Mouse (Mus musculus) kidney, postnatal 0 days (tissue): ENCODE data around the gene Napb. TPM values are rescaled to one million over a fixed set of nuclear protein-coding genes. Genes with fewer than 3 reads are reported as not detected.

Experiments
- ATAC-seq: fragments of 200-750 bp; cut with Nextera tagmentation; replicated peaks from 2 replicates; pipeline ENCODE4 v1.8.0; 2017; ENCODE audit warnings: low read depth, moderate number of reproducible peaks, moderate TSS enrichment, moderate library complexity; ENCODE audit not compliant: low FRiP score
- DNase-seq: peaks from one replicate; pipeline ENCODE4 v3.0.0-alpha.2; 2016; ENCODE audit warnings: low spot score
- H3K27ac ChIP-seq: fragments of 300-500 bp; sonication (generic); 2 replicates; pipeline ENCODE4 v1.5.1; 2014; ENCODE audit warnings: mild to moderate bottlenecking
- H3K27me3 ChIP-seq: fragments of 300-500 bp; sonication (generic); 2 replicates; pipeline ENCODE4 v1.6.1; 2014; ENCODE audit warnings: low read length, mixed read lengths; ENCODE audit not compliant: insufficient read depth
- H3K36me3 ChIP-seq: fragments of 300-500 bp; sonication (generic); 2 replicates; pipeline ENCODE4 v1.6.1; 2014; ENCODE audit warnings: low read length, mixed read lengths; ENCODE audit not compliant: insufficient read depth
- H3K4me1 ChIP-seq: fragments of 300-500 bp; sonication (generic); replicated peaks from 2 replicates; pipeline ENCODE4 v1.6.1; 2014; ENCODE audit warnings: antibody characterized with exemption, low read length, mixed read lengths; ENCODE audit not compliant: insufficient read depth
- H3K4me2 ChIP-seq: fragments of 300-500 bp; sonication (generic); 2 replicates; pipeline ENCODE4 v1.6.1; 2014; ENCODE audit warnings: mild to moderate bottlenecking, low read length, moderate library complexity, mixed read lengths
- H3K4me3 ChIP-seq: fragments of 300-500 bp; sonication (generic); replicated peaks from 2 replicates; pipeline ENCODE4 v1.5.1; 2014; ENCODE audit warnings: low read depth, low read length
- H3K9ac ChIP-seq: fragments of 300-500 bp; sonication (generic); 2 replicates; pipeline ENCODE4 v1.6.1; 2014; ENCODE audit warnings: low read depth, low read length
- H3K9me3 ChIP-seq: fragments of 300-500 bp; sonication (generic); replicated peaks from 2 replicates; pipeline ENCODE4 v1.6.1; 2016; ENCODE audit warnings: low read length, inconsistent platforms, mixed read lengths
- CTCF ChIP-seq: IDR thresholded peaks from 2 replicates; pipeline ENCODE4 v1.5.1; 2016; ENCODE audit warnings: antibody characterized with exemption, low read depth, mild to moderate bottlenecking, moderate library complexity
- WGBS: fragments of 180-500 bp; shearing (Covaris S2); extraction: QIAGEN DNeasy Blood & Tissue Kit; methylation state at CpG from one replicate; pipeline ENCODE4 v1.1.7; 2014; 5-methylcytosine and 5-hydroxymethylcytosine counted together
- polyA plus RNA-seq: library from polyadenylated mRNA; unstranded; fragments of >200 nt; fragmentation: Nextera tagmentation; extraction: Ambion mirVana; gene quantifications from 2 replicates; pipeline ENCODE4 v1.2.1, GENCODE M21; 2015

The Napb gene
- polyA plus RNA-seq, 1 experiment from 2014 or later: 1.4 TPM

DNA sequence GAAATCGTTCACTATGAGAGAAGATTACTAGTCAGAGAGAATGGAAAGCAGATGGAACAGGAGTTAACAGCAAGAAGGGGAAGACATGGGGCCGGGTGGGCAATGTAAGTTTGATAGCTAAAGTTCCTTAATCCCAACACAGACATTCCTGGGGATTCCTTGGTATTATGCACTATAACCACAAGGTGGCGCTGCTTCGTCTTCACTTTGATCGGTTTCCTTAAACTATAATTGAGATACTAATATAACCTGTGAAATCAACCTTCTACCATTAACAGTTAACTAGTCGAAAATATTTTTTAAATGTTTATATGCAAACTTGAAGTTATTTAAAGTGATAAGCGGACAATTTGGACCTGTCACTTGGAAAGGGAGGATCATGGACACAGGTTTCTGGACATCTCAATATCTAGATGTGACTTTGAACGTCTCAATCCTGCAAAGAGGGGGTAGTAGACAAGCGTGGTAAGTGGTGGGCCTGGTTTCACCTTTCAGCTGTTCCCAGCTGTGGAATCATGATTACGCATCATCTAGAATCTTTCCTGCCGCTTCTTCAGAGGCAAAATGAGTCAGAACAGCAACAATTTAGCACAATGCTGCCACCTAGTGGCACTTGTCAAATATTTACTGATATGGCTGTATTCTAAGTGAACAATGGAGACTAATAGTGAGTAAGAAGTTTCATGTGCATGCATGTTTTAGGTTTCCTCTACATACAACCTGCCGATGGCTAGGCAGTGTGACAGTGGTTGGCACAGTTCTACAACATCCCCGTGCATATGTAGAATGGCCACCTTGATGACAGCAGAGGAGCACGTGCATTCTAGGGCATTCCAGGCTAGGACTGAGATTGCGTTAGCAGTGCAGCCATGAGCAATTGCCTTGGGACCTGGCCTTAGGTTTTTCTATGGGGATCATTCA lies 19.9 kb upstream of the Napb start:
- no peak overlapping the region for H3K9ac ChIP-seq
- no peaks in the 10 kb centered on the region for H3K4me1 ChIP-seq
- WGBS: 17% methylated on average over 15 of the region's 15 CpGs
- H3K27ac ChIP-seq: no peak overlapping the region
- DNase-seq (peak; percentile 88), ATAC-seq (peak; percentile 84)
- H3K9me3 ChIP-seq: no peaks in the 10 kb centered on the region
- peak overlapping the region; percentile 54 for H3K4me2 ChIP-seq
- peak; percentile 77 for TF ChIP-seq CTCF
- no peaks in the 10 kb centered on the region for H3K27me3 ChIP-seq
- no peak overlapping the region for H3K4me3 ChIP-seq
- H3K36me3 ChIP-seq: no peaks in the 10 kb centered on the region

DNA sequence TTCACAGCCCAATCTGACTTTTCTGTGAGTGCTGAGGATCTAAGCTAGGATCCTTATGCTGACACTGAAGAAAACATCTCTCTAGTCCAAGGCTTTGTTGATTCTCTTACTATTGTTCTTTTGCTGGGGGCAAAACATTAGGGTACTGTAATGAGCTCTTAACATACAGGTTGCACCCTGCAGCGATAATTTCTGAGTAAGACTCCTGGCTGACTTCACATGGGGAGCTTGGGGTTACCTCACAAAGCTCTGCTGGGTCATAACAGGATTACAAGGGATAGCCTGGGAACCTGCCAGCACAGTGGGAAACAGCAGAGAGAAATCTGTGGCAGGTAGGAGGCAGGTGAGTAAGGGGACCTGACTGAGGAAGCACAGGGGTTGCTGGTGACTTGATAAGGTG lies 17.8 kb upstream of the Napb start, which contains the start of gene Cstl1:
Gene Cstl1 (plus strand): TSS at position 301 of the 400 bp plus-strand sequence.
- no peak within 1 kb of the TSS for H3K4me2 ChIP-seq
- H3K4me1 ChIP-seq: no peaks in the 10 kb centered on the region
- no peak within 1 kb of the TSS for H3K9ac ChIP-seq
- H3K27ac ChIP-seq: no peak within 1 kb of the TSS
- no peaks in the 10 kb centered on the region for H3K36me3 ChIP-seq
- no peak for DNase-seq
- TF ChIP-seq CTCF: no peak
- no peaks in the 10 kb centered on the region for H3K27me3 ChIP-seq
- no peak within 1 kb of the TSS for H3K4me3 ChIP-seq
- ATAC-seq: no peak
- no peaks in the 10 kb centered on the region for H3K9me3 ChIP-seq
- 85% methylated on average over 1 of the region's 1 CpGs for WGBS

DNA sequence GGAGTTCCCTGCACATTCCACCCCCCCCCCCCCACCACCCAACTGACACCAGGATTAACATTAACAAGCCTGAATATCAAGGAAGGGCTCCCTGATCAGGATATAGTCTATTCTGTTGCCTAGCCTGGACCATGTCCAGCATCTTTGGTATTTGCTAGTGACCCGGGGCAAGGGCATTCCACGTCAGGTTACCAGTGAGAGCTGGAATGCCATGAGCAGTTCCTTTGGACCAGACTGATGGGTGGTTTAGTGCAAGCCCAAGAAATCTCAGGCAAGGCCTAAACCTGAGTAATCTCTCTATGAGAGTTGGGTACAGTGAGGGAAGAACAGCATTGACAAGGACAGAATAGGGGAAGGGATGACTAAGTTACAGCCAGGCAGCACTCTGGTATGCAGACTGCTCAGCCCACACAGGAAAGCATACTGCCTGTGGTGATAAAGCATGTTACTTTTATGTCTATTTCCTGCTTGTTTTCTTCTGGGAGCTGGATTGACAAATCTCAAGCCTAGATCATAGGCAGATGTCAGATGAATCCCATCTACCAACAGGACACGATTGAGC lies 11.7 kb upstream of the Napb start:
- 69% methylated on average over 3 of the region's 3 CpGs for WGBS
- Histone ChIP-seq H3K9ac (no peak overlapping the region), H3K27me3 (no peaks in the 10 kb centered on the region), H3K27ac (no peak overlapping the region), H3K4me1 (no peaks in the 10 kb centered on the region), H3K9me3 (no peaks in the 10 kb centered on the region), H3K4me3 (no peak overlapping the region), H3K36me3 (no peaks in the 10 kb centered on the region), H3K4me2 (no peak overlapping the region)
- TF ChIP-seq CTCF: no peak
- DNase-seq (no peak), ATAC-seq (no peak)

DNA sequence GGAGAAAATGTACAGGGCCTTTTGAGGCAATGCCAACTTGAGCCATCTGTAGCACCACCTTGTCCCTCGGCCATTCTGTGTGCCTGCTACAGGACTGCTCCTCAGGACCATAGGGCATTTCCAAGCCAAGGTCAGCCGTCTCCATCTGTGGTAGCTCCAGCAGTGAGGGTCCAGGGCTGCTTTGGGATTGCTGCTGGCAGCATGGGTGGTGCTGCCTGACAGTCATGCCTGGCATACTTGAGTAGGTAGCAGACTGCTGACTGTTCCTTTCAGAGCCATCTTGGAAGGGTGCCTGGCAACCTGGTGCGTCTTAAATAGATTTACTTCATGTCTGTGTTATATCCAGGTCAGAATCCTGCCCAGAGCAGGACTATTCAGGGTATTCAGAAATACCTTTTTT lies 10.7 kb upstream of the Napb start:
- H3K9ac ChIP-seq: no peak overlapping the region
- WGBS: 80% methylated on average over 3 of the region's 3 CpGs
- no peak overlapping the region for H3K4me2 ChIP-seq
- ATAC-seq: no peak
- no peak overlapping the region for H3K4me3 ChIP-seq
- H3K27me3 ChIP-seq: no peaks in the 10 kb centered on the region
- no peaks in the 10 kb centered on the region for H3K4me1 ChIP-seq
- no peaks in the 10 kb centered on the region for H3K36me3 ChIP-seq
- TF ChIP-seq CTCF: no peak
- no peak for DNase-seq
- H3K27ac ChIP-seq: no peak overlapping the region
- no peaks in the 10 kb centered on the region for H3K9me3 ChIP-seq

DNA sequence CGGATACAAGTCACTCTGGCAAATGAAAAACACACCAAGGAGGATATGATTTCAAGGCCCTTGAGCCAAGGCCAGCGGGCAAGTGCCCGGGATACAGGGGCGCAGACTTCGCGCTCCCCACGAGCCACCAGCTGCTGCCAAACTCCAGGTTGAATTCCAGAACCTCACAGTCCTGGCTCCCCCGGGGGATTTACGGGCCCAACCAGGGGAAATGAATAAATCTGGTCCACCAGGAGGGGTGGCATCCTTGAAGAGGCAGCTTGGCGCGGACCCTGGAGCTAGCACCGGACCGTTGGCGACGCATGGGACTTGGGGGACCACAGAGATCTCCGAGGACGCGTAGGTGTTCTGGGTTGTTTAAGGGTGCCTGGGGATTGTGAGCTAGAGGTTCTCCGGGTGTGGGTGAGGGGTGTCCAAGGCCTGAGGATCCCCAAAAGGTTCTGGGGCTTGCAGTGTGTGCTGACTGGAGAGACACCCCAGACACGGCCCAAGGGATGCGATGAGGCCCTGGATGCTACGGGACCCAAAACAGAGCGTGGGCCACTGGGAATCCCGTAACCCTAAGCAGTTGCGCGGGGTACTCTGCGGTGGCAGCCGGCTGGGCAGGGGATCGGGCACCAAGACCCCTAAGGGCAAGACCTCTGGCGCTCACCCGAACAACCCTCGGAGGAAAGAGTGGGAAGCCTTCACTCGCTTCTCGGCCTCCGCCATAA lies 497 bp downstream of the Napb start:
- TF ChIP-seq CTCF: no peak
- H3K9ac ChIP-seq: peak overlapping the region; percentile 70
- peak overlapping the region; percentile 91 for H3K4me2 ChIP-seq
- peak overlapping the region; percentile 75 for H3K4me3 ChIP-seq
- under 1% methylated on average over 34 of the region's 35 CpGs for WGBS
- no peaks in the 10 kb centered on the region for H3K9me3 ChIP-seq
- 0 out of 2 replicates have a peak, but pooled peaks cover 8% of the 10 kb centered on the region for H3K4me1 ChIP-seq
- no peaks in the 10 kb centered on the region for H3K36me3 ChIP-seq
- no peak overlapping the region for H3K27ac ChIP-seq
- DNase-seq (peak; percentile 22), ATAC-seq (peak; percentile 82)
- no peaks in the 10 kb centered on the region for H3K27me3 ChIP-seq

DNA sequence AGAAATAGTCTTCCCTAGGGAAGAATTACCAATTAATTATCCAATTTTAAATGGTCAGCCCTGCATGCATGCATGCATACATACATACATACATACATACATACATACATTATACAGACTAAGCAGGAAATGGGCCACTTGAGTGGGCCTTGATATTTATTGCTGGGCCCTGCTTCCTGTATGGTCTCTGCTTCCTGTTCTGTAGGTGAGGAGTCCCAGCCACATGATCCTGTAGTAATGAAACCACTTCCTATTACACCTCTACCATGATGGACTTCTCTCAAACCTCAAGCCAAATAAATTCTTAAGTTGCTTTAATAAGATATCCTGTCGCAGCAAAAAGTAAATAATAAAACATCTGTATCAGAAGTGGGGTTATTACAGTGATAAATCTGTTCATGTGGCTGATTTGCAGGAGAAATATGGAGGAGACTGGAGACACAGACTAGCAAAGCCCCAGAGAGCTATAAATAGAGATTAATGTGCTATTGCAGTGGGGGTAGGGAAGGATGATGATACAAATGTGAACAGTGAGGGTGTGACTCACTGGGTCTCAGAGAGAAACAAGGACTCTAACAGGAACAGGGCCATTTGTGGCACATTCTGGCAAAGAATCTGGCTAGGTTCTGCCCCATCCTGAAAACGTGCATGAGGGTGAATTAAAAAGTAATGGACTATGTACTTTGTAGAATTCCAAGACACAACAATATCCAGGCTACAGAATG lies 12.8 kb downstream of the Napb start:
- DNase-seq: peak; percentile 19
- Histone ChIP-seq H3K9ac (no peak overlapping the region), H3K27ac (no peak overlapping the region), H3K4me3 (no peak overlapping the region), H3K9me3 (no peaks in the 10 kb centered on the region), H3K4me2 (no peak overlapping the region), H3K27me3 (no peaks in the 10 kb centered on the region), H3K36me3 (no peaks in the 10 kb centered on the region), H3K4me1 (no peaks in the 10 kb centered on the region)
- 48% methylated on average over 2 of the region's 2 CpGs for WGBS
- no peak for ATAC-seq
- no peak for TF ChIP-seq CTCF
